Mouse (Mus musculus) adipocyte (in vitro differentiated cells): ENCODE measurements around the gene Adprhl1.

Source experiments
- DNase-seq: peaks from one replicate; pipeline ENCODE4 v3.0.0-alpha.2; 2016; ENCODE audit warnings: low spot score

Gene Adprhl1

DNA sequence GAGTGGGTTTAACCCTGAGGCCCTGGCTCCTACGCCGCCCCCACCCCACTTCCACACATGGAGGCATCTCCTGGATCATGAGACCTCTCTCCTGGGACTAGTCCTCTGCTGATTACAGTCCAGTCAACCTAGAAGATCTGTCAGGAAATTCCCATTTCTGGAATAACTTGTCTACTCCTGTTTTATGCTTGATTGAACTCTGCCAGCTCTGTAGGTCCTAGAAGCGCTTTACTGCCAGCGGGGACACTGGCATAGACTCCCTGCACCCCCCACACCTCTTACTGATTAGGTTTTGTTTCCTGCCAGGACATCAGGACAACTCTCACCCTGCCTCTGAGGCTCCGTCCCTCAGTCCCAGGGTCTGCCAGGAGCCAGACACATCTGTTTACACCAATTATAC is 56.5 kb downstream of the Adprhl1 start:
- no peak for DNase-seq

DNA sequence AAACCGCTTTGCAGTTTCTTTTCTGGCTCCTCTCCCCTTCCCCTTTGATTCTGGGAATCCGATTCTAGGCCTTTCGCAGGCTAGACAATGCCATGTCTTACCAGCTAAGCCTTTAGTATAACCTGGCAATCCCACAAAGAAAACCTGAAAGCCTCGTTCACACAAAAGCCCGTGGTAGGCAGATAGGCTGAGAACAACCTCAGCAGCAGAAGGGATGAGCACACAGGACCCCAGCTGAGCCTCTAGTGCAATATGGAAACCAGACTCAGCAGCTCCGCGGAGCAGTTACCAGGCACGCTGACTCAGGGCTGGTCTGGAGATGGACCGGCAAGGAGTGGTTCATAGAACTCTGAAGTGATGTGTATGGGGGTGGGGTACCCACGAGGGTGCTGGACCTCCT is 59.1 kb downstream of the Adprhl1 start:
- no peak for DNase-seq

DNA sequence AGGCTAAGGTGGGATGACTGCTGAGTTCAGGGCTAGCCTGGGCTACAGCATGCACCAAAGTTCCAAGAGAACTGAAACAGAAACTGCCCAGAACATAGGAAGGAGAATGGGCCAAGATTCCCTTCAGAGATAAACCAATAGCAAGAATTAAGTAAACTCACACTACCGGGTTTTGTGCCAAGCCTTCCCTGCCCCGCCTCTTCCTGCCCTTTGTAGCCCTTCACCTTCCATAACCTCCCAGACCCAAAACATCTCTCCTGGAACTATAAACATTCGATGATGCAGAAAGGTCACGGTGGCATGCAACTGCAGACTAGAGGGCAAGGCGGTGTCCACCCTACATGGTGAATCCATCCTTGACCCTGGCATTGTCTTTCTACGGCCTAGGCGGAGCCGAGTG is 63.7 kb downstream of the Adprhl1 start:
- no peak for DNase-seq

DNA sequence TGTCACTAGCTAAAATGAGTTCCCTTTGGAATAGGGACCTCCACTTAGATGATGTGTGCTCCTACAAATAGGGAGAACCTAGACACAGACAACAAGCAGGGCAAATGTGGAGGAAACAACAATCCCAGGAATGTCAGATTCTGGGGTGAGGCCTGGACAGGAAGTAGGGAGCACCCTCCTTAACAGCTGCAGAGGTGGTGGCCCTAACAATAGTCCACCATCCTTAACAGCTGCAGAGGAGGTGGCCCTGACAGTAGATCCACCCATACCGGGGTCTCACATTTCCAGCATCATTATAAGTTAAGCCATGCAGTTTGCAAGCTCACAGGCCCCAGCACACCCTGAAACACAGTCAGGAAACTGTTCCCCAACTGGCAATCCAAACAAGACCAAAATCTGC is 65.1 kb downstream of the Adprhl1 start:
- no peak for DNase-seq

DNA sequence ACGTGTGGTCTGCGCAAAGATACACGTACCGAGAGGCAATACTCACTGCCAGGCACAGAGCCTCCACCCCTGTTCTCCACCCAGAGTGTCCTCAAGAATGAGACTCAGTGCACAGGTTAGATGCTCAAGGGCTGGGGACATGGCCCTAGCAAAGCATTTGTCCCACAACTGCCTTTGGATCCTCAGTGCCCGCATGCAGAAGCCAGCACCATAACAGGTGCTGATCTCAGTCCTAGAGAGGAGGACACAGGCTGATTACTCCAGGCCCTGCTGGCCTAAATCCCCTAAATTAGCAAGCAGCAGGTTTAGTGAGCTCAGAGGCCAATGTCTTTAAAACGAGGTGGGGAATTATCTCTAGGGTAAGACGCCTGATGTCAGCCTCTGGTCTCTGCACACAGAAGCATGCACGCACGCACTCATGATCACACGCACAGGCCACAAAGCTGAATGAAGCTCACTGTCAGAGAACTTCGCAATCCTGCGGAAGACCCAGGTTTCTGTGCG is 65.9 kb downstream of the Adprhl1 start:
- no peak for DNase-seq

DNA sequence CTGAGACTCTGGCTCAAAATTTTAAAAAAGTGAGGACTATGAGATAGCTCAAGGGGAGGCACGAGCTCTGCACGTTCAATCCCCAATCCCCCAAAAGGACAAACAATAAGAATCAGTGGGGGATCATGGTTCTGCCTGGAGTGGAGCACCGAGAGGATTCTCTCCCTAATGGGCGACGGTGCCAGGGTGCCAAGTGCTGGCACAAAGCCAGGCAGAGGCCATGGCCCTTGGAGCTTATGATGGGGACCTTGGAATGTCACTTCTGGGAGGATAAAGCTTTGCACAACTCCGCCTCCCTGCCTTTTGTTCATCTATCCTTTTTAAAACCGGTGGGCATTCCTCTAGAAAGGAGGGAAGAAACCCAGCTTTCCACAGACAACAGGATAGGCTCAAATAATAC is 66.3 kb downstream of the Adprhl1 start:
- no peak for DNase-seq

DNA sequence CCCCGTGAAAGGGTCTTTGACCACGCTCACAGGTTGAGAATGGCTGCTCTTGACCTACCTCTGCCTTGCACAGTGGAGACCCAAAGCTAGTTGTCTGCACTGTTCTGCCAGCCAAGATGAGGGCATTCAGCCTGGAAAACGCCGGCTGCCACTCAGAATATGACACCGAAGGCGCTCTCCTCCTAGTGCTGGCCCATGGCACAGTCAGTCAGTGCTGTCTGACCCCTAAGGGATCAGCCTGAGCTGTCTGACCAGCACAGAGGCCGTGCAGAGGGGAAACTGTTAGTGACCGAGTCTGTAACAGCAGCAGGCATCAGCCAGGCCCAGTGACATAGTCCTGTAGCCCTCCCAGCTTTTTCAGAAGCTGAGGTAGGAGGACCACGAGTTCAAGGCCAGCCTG is 66.7 kb downstream of the Adprhl1 start:
- DNase-seq: peak; percentile 44

DNA sequence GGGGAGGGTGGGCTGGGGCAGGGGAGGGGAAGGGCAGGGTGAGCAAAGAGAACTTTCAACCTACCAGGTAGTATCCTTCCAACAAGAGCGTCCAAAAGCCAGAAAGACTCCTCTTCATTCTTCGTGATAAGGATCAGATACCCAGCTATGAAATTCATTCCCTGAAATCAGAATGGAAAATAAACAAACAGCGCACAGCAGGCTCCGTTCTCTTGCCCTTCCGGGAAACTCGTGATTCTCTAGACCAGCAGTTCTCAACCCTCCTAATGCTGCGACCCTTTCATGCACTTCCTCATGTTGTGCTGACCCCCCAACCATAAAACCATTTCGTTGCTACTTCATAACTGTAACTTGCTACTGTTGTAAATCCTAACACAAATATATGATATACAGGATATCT is 67.1 kb downstream of the Adprhl1 start:
- DNase-seq: no peak

DNA sequence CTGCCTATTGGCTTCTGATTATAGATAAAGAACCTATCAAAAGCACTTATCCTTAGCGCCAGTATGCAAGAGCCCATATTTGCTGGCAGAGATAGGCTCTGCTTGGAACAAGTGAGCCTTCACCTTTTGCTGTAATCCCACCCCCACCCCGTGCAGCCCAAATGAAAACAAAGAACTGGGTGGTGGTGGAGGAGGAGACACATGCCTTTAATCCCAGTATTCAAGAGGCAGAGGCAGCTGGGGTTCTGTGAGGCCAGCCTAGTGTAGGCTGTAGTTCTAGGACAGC is 72.3 kb downstream of the Adprhl1 start:
- DNase-seq: peak; percentile 54

DNA sequence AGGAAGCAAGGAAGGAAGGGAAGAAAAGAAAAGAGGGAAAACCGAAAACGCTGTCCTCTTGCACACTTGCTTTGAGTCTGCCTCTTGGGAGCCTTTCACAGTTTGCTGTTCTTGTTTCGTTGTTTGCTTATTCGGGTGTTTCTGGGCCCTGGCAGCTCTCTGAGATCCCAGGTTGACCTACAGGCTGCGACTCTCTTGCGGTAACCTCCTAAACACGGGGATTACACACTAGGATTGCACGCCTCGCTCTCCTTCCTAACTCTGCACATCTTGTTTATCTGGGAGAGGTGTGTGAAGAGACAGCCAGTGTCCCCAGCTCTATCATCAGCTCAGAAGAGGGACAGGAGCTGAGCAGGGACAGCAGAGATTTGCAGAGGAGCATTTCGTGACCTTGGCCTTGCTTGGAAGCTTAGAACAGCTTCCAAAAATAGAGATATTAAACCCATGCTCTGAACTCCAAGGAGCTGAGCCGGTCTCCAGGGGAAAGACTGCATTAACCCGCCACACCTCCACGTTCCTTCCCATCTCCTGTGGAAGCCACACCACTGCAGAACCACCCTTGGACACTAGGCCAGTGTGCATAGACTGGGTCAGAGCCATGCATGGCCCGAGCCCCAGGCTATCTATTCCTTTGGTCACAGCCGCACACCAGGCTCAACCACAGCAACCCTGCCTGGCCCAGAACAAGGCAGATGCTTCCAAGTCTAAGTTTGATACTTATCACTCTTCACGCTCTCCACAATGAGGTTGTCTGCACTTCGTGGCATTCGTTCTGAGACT is 72.9 kb downstream of the Adprhl1 start:
- peak; percentile 60 for DNase-seq

DNA sequence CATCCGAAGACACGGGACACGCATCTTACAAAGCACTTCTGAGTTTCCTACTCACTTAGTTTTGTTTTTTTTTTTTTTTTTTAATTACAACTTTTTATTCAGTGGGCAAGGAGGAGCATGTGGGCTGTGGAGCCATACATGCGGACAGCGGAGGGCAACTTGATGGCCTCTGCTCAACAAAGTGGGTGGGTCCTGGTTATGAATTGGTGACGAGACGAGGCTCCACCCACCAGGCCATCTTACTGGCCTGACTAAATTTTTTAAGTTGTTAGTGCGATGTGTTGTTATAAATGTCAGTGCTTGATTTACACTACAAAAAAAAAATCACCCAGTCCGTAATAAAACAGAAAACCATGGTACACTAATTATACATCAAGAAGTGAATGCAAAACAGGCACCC is 73.6 kb downstream of the Adprhl1 start:
- DNase-seq: no peak

DNA sequence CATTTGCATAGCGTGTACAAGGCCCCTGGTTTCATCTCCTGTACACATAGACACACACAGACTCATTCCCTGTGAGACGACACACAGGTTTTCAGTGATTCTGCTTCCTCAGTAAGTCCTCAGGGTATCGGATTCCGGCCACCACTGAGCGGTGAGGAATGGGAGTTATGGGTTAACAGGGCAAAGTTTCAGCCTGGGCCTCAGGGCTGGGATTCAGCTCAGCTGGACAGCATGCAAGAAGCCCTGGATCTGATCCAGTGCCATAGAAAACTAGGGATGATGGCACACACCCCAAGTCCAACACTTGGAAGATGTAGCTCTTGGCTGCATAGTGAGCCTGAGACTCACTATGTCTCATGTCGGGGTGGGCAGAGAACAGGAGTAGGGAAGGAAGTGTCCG is 74.0 kb downstream of the Adprhl1 start:
- DNase-seq: peak; percentile 95

DNA sequence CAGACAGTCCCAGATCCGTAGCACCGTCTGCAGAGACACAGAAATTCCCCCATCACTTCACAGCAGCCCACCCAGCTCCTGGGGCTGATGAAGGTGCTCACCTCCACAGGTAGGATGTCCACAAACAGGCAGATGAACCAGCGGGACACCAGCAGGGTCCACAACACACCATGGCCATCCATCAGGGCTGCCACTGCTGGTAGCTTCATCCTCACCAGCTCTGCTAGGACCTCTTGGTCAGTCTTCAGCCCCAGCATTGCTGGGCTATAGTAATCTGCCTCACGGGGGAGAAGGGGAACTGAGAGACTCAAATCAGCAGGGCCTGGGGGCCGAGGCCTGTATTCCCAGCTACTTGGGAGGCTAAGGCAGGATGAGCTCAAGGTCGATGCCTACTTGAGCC is 74.5 kb downstream of the Adprhl1 start:
- DNase-seq: no peak

DNA sequence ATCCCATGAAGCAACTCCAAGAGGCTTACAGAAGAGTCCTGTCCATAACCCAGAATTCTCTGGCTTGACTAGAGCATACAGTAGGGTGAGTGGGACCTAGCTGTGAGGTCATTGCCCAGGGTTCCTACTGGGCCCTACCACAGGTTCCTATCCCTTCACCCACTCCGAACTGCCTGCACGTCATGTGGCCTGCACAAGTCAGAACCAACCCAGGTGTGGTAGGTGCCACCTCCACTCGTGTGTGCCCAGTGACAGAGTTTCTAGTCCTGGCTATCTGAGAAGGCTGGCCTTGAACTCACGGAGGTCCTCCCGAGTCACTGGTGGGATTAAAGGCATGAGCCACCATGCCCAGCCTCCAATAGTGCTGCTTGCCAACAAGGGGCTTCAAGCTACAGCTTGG is 75.8 kb downstream of the Adprhl1 start:
- no peak for DNase-seq

DNA sequence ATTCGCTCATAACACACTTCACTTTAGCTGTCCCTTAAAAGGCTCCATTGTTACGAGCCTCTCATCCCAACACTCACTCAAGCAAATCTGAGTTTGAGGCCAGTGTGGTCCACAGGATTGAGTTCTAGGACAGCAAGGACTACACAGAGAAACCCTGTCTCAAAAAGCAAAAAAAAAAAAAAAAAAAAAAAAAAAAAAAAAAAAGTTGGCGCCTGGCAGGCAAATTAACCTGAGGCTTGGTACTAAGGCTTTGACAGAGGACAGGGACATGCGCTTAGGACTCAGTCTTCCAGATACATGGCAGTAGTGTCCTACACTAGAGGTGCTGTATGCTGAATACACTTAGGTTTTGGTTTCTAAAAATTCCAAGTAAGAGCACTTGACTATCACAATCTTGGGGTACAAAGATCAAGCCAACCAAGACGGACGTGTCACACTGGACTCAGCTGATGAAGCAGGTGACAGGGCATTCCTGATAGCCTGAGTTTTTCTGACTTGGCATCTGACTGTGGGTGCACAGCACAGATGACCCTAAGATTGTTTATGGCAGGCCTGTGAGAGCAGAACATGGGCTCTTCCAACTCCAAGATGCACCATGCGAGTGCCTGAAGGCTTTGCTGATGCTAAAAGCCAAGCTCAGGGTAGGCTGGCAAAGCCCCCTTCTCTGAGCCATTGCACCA is 76.6 kb downstream of the Adprhl1 start:
- DNase-seq: peak; percentile 52

DNA sequence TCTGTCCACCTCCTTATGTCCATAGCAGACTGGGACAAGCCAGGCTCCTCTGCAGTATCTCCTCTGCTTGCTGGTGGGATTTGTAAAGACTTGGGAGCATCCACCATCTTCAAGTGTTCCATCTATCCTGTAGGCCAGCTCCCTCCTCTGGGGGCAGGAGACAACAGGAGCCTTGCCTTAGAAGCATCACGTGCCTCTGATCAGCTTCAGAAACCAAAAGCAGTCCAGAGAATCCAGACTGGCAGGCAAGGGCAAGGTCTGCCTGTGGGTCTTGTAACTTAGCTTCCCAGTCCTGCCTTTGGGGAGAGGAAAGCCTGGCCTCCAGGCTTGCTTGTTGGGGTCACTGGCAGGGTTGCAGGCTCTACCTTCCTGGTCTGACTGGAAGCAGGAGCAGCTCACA is 78.3 kb downstream of the Adprhl1 start:
- no peak for DNase-seq

DNA sequence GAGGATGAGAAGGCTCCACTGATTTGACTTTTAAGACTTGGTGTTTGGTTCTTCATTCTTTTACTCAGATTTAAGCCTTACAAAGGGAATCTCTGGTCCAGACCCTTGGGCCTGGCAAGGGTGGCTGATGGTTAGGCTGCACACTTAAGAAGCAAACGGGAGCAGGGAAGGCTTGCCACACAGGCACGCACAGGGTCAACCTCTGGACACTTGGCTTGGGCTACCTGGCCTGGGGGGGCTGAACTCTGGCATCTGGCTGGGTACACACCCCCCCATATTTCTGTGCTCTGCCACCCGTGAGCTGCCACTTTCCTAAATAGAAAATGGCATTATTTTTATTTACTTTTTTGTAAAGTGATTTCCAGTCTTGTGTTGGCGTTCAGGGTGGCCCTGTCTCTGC is 79.2 kb downstream of the Adprhl1 start:
- DNase-seq: no peak

DNA sequence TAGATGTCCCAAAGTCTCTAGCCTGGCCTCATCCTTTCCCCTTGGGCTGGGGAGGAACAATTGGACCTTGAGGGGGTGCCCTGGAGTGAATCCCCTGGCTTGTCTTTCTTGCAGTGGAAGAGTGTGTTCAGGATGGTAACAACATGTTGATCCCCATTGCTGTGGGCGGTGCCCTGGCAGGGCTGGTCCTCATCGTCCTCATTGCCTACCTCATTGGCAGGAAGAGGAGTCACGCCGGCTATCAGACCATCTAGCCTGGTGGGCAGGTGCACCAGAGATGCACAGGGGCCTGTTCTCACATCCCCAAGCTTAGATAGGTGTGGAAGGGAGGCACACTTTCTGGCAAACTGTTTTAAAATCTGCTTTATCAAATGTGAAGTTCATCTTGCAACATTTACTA is 79.7 kb downstream of the Adprhl1 start:
- DNase-seq: no peak
